Mouse (Mus musculus) kidney, adult 8-10 months (tissue): ENCODE data around the gene Tulp4.
"Not testable (repeated sequence)": the region's sequence is repeated elsewhere in the genome, so short reads cannot be mapped to it uniquely, and the experiment has no call there.

Experiments used
- DNase-seq, 2 experiments: peaks; one replicate each; pipeline ENCODE4 v3.0.0; 2022

Tulp4 gene

GRCm38 (mm10) chr17:6283137-6283536 lies 176.9 kb downstream of the Tulp4 start:
- DNase-seq = not testable (repeated sequence)

DNA sequence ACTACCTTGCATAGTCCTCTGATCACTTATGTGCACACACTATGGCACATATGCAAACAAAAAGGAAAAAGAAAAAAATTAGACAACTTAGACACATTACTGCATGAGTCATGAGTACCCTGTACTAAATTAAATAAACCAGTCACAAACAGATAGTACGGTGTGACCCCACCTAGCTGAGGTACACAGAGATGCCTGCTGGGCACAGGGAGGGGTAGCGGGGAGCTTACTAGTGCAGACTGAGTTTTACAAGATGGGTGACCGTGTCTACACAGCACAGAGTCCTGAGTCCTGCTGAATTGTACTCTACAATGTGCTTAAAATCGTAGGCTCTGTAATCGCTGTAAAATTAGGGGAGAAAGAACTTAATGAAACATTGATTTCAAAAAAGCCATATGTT lies 179.9 kb downstream of the Tulp4 start:
- not testable (repeated sequence) for DNase-seq

GRCm38 (mm10) chr17:6289045-6289444 lies 182.8 kb downstream of the Tulp4 start:
- not testable (repeated sequence) for DNase-seq

GRCm38 (mm10) chr17:6293882-6294281 lies 187.6 kb downstream of the Tulp4 start:
- DNase-seq = not testable (repeated sequence)

- not testable (repeated sequence) for DNase-seq
Measured at GRCm38 (mm10) chr17:6297060-6297795, 191.0 kb downstream of the Tulp4 start.

DNA sequence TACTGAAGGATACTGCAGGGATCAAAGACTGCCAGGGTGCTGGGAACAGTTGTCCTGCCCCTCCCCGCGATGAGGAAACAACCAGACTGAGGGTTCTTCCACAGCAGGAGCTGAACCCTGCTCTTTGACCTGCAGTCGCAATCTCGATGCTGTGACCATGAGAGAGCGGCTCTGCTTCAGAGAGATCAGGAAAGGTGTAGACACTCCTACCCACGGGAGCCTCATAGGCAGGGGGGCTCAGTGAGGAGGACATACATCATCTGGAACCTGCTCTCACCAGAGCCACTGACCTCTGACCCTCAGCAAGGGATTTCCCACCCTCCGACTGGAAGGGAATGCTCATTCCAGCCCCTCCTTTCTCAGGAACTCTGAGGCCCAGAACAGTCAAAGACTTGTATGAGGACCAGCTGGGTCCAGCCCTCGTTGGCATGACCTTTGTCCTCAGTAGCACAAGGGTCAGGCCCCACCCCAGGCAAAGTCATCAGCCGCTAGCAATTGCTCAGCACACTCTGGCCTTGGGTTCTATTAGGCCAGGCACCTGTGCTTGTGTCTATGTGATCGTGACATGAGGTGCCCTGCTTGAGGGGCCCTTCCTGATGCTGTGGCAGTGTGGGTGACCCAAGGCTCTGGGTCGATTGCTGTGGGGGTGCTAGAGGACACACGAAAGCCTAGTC lies 194.1 kb downstream of the Tulp4 start:
- not testable (repeated sequence) for DNase-seq
